Mouse (Mus musculus) MEL (cell line): ENCODE data around the gene Dnaaf2. TPM values are rescaled to one million over a fixed set of nuclear protein-coding genes. Genes with fewer than 3 reads are reported as not detected.

Experiments used
- DNase-seq: peaks from one replicate; pipeline ENCODE4 v3.0.0; 2011; ENCODE audit warnings: low read depth, low spot score
- H3K27ac ChIP-seq: 2 replicates; pipeline ENCODE4 v1.5.1; 2012; ENCODE audit warnings: low read depth, mild to moderate bottlenecking, control low read depth, low read length, moderate library complexity; ENCODE audit not compliant: control insufficient read depth
- H3K27me3 ChIP-seq, 2 experiments: fragments of 150-350 bp in 1 of 2; sonication (generic) in 1 of 2; 2 replicates each; pipeline ENCODE4 v1.6.1; 2012; ENCODE audit warnings: low read length in 2 of 2, mild to moderate bottlenecking in 2 of 2, improper control_type of control experiment in 1 of 2, moderate library complexity in 1 of 2; ENCODE audit not compliant: insufficient read depth in 2 of 2, control insufficient read depth in 1 of 2
- H3K36me3 ChIP-seq, 2 experiments: 2 replicates each; pipeline ENCODE4 v1.6.1; 2012 to 2014; ENCODE audit warnings: low read length in 2 of 2, improper control_type of control experiment in 1 of 2, inconsistent platforms in 1 of 2, mild to moderate bottlenecking in 1 of 2; ENCODE audit not compliant: insufficient read depth in 2 of 2, control insufficient read depth in 1 of 2
- H3K4me1 ChIP-seq, 2 experiments: fragments of 150-350 bp in 1 of 2; sonication (generic) in 1 of 2; 2 replicates each; pipeline ENCODE4 v1.6.1; 2012; ENCODE audit warnings: low read length in 2 of 2, improper control_type of control experiment in 1 of 2, mild to moderate bottlenecking in 1 of 2; ENCODE audit not compliant: insufficient read depth in 2 of 2, control insufficient read depth in 1 of 2
- H3K4me3 ChIP-seq, 2 experiments: fragments of 150-350 bp in 1 of 2; sonication (generic) in 1 of 2; 2 replicates each; pipeline ENCODE4 v1.5.1; 2012; ENCODE audit warnings: low read depth in 2 of 2, low read length in 2 of 2, mild to moderate bottlenecking in 2 of 2, moderate library complexity in 2 of 2, control low read depth in 1 of 2, improper control_type of control experiment in 1 of 2; ENCODE audit not compliant: control insufficient read depth in 1 of 2, insufficient read depth in 1 of 2
- H3K79me2 ChIP-seq: 2 replicates; pipeline ENCODE4 v1.6.1; 2012; ENCODE audit warnings: mild to moderate bottlenecking, low read length, moderate library complexity; ENCODE audit not compliant: control insufficient read depth, poor library complexity, insufficient read depth
- H3K9ac ChIP-seq: 2 replicates; pipeline ENCODE4 v1.6.1; 2012; ENCODE audit warnings: low read depth, mild to moderate bottlenecking, control low read depth, low read length, moderate library complexity; ENCODE audit not compliant: control insufficient read depth, poor library complexity, severe bottlenecking
- H3K9me3 ChIP-seq: fragments of 150-350 bp; sonication (generic); replicated peaks from 2 replicates; pipeline ENCODE4 v1.6.1; 2012; ENCODE audit warnings: mild to moderate bottlenecking, low read length, improper control_type of control experiment, moderate library complexity; ENCODE audit not compliant: insufficient read depth
- BHLHE40 ChIP-seq: IDR thresholded peaks from 2 replicates; pipeline ENCODE4 v1.6.1; 2012; ENCODE audit warnings: low read depth, mild to moderate bottlenecking, inconsistent platforms, low read length, improper control_type of control experiment, borderline replicate concordance
- CHD1 ChIP-seq: IDR thresholded peaks from 2 replicates; pipeline ENCODE4 v1.6.1; 2012; ENCODE audit warnings: low read depth, mild to moderate bottlenecking, inconsistent platforms, low read length, improper control_type of control experiment
- CHD2 ChIP-seq: IDR thresholded peaks from 2 replicates; pipeline ENCODE4 v1.6.1; 2011; ENCODE audit warnings: low read length, improper control_type of control experiment
- CTCF ChIP-seq, 3 experiments: IDR thresholded peaks in 2 of 3; conservative IDR thresholded peaks in 1 of 3; 2 replicates each; pipeline ENCODE4 v1.5.1; 2011 to 2012; ENCODE audit warnings: low read length in 3 of 3, low read depth in 2 of 3, mild to moderate bottlenecking in 2 of 3, improper control_type of control experiment in 1 of 3, inconsistent platforms in 1 of 3, mixed read lengths in 1 of 3, moderate library complexity in 1 of 3; ENCODE audit not compliant: control insufficient read depth in 1 of 3, insufficient read depth in 1 of 3, poor library complexity in 1 of 3, severe bottlenecking in 1 of 3
- E2F4 ChIP-seq: IDR thresholded peaks from 2 replicates; pipeline ENCODE4 v1.6.1; 2011; ENCODE audit warnings: low read depth, low read length, improper control_type of control experiment, borderline replicate concordance
- EP300 ChIP-seq, 2 experiments: IDR thresholded peaks; 2 replicates each; pipeline ENCODE4 v1.6.1; 2011; ENCODE audit warnings: improper control_type of control experiment in 2 of 2, low read length in 2 of 2, low read depth in 1 of 2, mild to moderate bottlenecking in 1 of 2
- ETS1 ChIP-seq: IDR thresholded peaks from 2 replicates; pipeline ENCODE4 v1.6.1; 2012; ENCODE audit warnings: low read depth, mild to moderate bottlenecking, inconsistent platforms, low read length, improper control_type of control experiment, moderate library complexity
- GABPA ChIP-seq: IDR thresholded peaks from 2 replicates; pipeline ENCODE4 v1.6.1; 2012; ENCODE audit warnings: low read depth, mild to moderate bottlenecking, inconsistent platforms, low read length, improper control_type of control experiment, moderate library complexity
- GATA1 ChIP-seq: IDR thresholded peaks from 2 replicates; pipeline ENCODE4 v1.6.1; 2011; ENCODE audit warnings: low read depth, low read length, improper control_type of control experiment
- MAFK ChIP-seq: IDR thresholded peaks from 2 replicates; pipeline ENCODE4 v1.6.1; 2011; ENCODE audit warnings: low read depth, mild to moderate bottlenecking, low read length, improper control_type of control experiment, borderline replicate concordance
- MAX ChIP-seq: IDR thresholded peaks from 2 replicates; pipeline ENCODE4 v1.6.1; 2011; ENCODE audit warnings: low read length, improper control_type of control experiment
- MEF2A ChIP-seq: IDR thresholded peaks from 2 replicates; pipeline ENCODE4 v1.6.1; 2014; ENCODE audit warnings: low read depth, mild to moderate bottlenecking, inconsistent platforms, low read length, improper control_type of control experiment; ENCODE audit not compliant: poor library complexity, insufficient replicate concordance, severe bottlenecking; ENCODE audit errors: extremely low read depth
- MXI1 ChIP-seq: IDR thresholded peaks from 2 replicates; pipeline ENCODE4 v1.6.1; 2011; ENCODE audit warnings: mild to moderate bottlenecking, low read depth, low read length, improper control_type of control experiment
- MYB ChIP-seq: IDR thresholded peaks from 2 replicates; pipeline ENCODE4 v1.6.1; 2011; ENCODE audit warnings: mild to moderate bottlenecking, low read depth, low read length, improper control_type of control experiment
- NRF1 ChIP-seq: IDR thresholded peaks from 2 replicates; pipeline ENCODE4 v1.6.1; 2014; ENCODE audit warnings: low read depth, mild to moderate bottlenecking, inconsistent platforms, low read length, improper control_type of control experiment, moderate library complexity; ENCODE audit not compliant: poor library complexity, insufficient read depth, severe bottlenecking
- POLR2AphosphoS2 ChIP-seq: IDR thresholded peaks from 2 replicates; pipeline ENCODE4 v1.6.1; 2011; ENCODE audit warnings: low read length, improper control_type of control experiment
- RAD21 ChIP-seq: IDR thresholded peaks from 2 replicates; pipeline ENCODE4 v1.6.1; 2011; ENCODE audit warnings: mild to moderate bottlenecking, low read depth, low read length, improper control_type of control experiment
- RCOR1 ChIP-seq: IDR thresholded peaks from 2 replicates; pipeline ENCODE4 v1.6.1; 2012; ENCODE audit warnings: low read depth, mild to moderate bottlenecking, inconsistent platforms, low read length, improper control_type of control experiment
- SIN3A ChIP-seq: IDR thresholded peaks from 2 replicates; pipeline ENCODE4 v1.6.1; 2012; ENCODE audit warnings: low read length, improper control_type of control experiment, inconsistent platforms
- SMC3 ChIP-seq: IDR thresholded peaks from 2 replicates; pipeline ENCODE4 v1.6.1; 2011; ENCODE audit warnings: low read depth, low read length, improper control_type of control experiment
- TAL1 ChIP-seq: IDR thresholded peaks from 2 replicates; pipeline ENCODE4 v1.6.1; 2012; ENCODE audit warnings: mild to moderate bottlenecking, inconsistent platforms, low read length, moderate library complexity, mixed read lengths
- TCF12 ChIP-seq: IDR thresholded peaks from 2 replicates; pipeline ENCODE4 v1.6.1; 2014; ENCODE audit warnings: low read depth, mild to moderate bottlenecking, inconsistent platforms, low read length, improper control_type of control experiment, moderate library complexity
- UBTF ChIP-seq: IDR thresholded peaks from 2 replicates; pipeline ENCODE4 v1.6.1; 2012; ENCODE audit warnings: low read depth, mild to moderate bottlenecking, inconsistent platforms, low read length, improper control_type of control experiment, moderate library complexity, borderline replicate concordance; ENCODE audit not compliant: insufficient read depth
- USF1 ChIP-seq: IDR thresholded peaks from 2 replicates; pipeline ENCODE4 v1.6.1; 2014; ENCODE audit warnings: low read depth, mild to moderate bottlenecking, inconsistent platforms, low read length, improper control_type of control experiment, moderate library complexity
- ZC3H11A ChIP-seq: IDR thresholded peaks from 2 replicates; pipeline ENCODE4 v1.6.1; 2012; ENCODE audit warnings: low read depth, mild to moderate bottlenecking, inconsistent platforms, low read length, improper control_type of control experiment
- ZKSCAN1 ChIP-seq: IDR thresholded peaks from 2 replicates; pipeline ENCODE4 v1.6.1; 2012; ENCODE audit warnings: low read depth, mild to moderate bottlenecking, inconsistent platforms, low read length, improper control_type of control experiment, moderate library complexity
- ZMIZ1 ChIP-seq: IDR thresholded peaks from 2 replicates; pipeline ENCODE4 v1.6.1; 2012; ENCODE audit warnings: low read depth, mild to moderate bottlenecking, inconsistent platforms, low read length, improper control_type of control experiment, moderate library complexity
- ZNF384 ChIP-seq: IDR thresholded peaks from 2 replicates; pipeline ENCODE4 v1.6.1; 2012; ENCODE audit warnings: low read depth, mild to moderate bottlenecking, inconsistent platforms, low read length, improper control_type of control experiment
- polyA plus RNA-seq, 2 experiments: library from polyadenylated mRNA; stranded (reverse) in 1 of 2; unstranded in 1 of 2; fragments of >175 nt in 1 of 2; fragments of >200 nt in 1 of 2; gene quantifications; 2 replicates each; pipeline versions ENCODE4 v1.2.1 to v1.2.4; 2012; ENCODE audit warnings: low replicate concordance in 2 of 2, low read depth in 1 of 2; ENCODE audit not compliant: insufficient read length in 2 of 2, insufficient read depth in 1 of 2, missing spikeins in 1 of 2
- total RNA-seq: library from RNA; depleted of rRNA; stranded (reverse); fragments of 300-350 nt; gene quantifications from 2 replicates; pipeline ENCODE4 v1.2.3, GENCODE M21; 2012; rRNA removed

Dnaaf2 gene
- total RNA-seq = 7.6 and 10.1 TPM in 2 replicates
- 1 to 10 TPM in 1 of 2 experiments, not detected in 1; 5.5 TPM for polyA plus RNA-seq

DNA sequence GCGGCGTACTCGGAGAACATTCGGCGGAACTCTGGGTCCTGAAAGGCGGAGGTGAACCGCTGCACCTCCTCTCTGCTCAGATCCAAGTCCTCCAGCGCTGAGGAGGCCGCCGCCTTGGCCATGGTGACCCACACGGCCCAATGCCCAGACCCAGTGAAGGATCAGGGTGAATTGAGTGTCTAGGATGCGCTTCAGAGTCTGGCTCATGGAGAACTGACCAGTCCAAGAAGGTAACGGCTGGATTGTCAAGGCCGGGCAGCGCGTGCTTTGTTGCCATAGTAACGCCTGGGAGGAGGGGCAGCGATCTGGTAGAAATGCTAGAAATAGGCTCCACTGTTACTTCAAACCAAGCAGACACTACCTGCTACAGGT lies at the start of gene Dnaaf2:
TSS of gene Dnaaf2 (minus strand) at position 266 of the 372 bp plus-strand sequence.
- peaks cover 45% of the 10 kb centered on the region for H3K79me2 ChIP-seq
- H3K27ac ChIP-seq = peak within 1 kb of the TSS; percentile 57
- H3K4me3 ChIP-seq = peak within 1 kb of the TSS; percentile 68 to 89
- H3K27me3 ChIP-seq = no peaks in the 10 kb centered on the region
- H3K9me3 ChIP-seq = no peaks in the 10 kb centered on the region
- no peak for DNase-seq
- TF ChIP-seq SMC3 (no peak), USF1 (no peak), MXI1 (peak; percentile 84), SIN3A (peak; percentile 97), NRF1 (no peak), ETS1 (no peak), ZKSCAN1 (no peak), RCOR1 (no peak)
- H3K36me3 ChIP-seq = peaks cover 12 to 28% of the 10 kb centered on the region in 2 experiments
- peaks cover 2 to 18% of the 10 kb centered on the region in 2 experiments for H3K4me1 ChIP-seq
- H3K9ac ChIP-seq = peak within 1 kb of the TSS; percentile 72

DNA sequence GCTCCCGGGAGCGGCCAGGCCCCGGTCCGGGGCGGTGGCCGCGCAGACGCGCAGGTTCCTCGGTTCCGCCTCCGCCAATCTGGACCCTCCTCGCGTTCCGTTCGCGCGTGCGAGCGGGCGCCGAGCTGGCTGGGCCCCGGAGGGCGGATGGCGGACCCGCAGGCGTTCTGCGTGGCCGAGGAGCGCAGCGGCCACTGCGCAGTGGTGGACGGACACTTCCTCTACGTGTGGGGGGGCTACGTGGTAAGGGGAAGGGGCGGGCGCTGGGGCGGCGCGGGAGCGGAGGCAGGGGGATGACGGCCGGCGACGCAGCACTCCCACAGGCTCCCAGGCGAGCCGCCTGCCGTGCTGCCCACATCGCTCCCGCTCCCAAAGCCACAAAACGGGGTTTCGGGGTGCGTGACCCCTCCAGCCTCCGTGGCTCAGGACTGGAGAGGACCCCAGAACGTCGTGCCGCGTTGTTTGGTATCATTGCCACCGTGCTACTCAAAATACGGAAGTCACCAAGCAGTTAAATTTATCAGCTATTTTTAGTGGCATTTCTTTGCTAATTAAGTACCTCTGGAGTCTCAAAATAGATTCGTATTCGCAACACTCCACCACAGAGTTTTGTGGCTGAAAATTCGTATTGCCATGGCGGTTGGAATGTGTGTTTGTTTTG lies 43.7 kb upstream of the Dnaaf2 start:
- Histone ChIP-seq H3K36me3 (no peaks in the 10 kb centered on the region), H3K27ac (no peak overlapping the region), H3K4me3 (peak overlapping the region; percentile 48 to 64), H3K4me1 (no peaks in the 10 kb centered on the region; a peak in 1 of 4 replicates), H3K9me3 (no peaks in the 10 kb centered on the region), H3K9ac (peak overlapping the region; percentile 66), H3K27me3 (peaks cover 0 to 7% of the 10 kb centered on the region in 2 experiments; a peak in 3 of 4 replicates), H3K79me2 (no peaks in the 10 kb centered on the region)
- DNase-seq = peak; percentile 69
- TF ChIP-seq CHD2 (no peak), MYB (no peak), ZC3H11A (no peak), MAX (no peak), USF1 (no peak), TCF12 (0 out of 2 replicates have a peak, but pooled peaks have one; percentile 6), CTCF (IDR thresholded peaks at IDR 0.05 in 2 of 3, conservative IDR thresholded peaks at IDR 0.05 in 1 of 3; ENCODE audit: control insufficient read depth in 1 of 3, insufficient read depth in 1 of 3, low read depth in 2 of 3, low read length in 3 of 3, poor library complexity in 1 of 3, severe bottlenecking in 1 of 3) (no peak), MXI1 (no peak), ZNF384 (no peak), ZKSCAN1 (no peak), MEF2A (peak; percentile 97), SMC3 (no peak), GABPA (no peak), EP300 (IDR thresholded peaks at IDR 0.05; ENCODE audit: low read depth in 1 of 2, low read length in 2 of 2) (no peak), ZMIZ1 (no peak), GATA1 (peak; percentile 40; the same call in 1 of the 2 replicates), TAL1 (no peak), BHLHE40 (no peak), POLR2AphosphoS2 (no peak), UBTF (0 out of 2 replicates have a peak, but pooled peaks have one; percentile 48), SIN3A (peak; percentile 48; the same call in 1 of the 2 replicates), NRF1 (0 out of 2 replicates have a peak, but pooled peaks have one; percentile 40), RAD21 (no peak), MAFK (no peak), ETS1 (peak; percentile 54; the same call in 1 of the 2 replicates), CHD1 (no peak), E2F4 (no peak), RCOR1 (no peak)
